Mouse (Mus musculus) CH12.LX (cell line): ENCODE measurements around the gene Rbp1. TPM values are rescaled to one million over a fixed set of nuclear protein-coding genes. Genes with fewer than 3 reads are reported as not detected.

Source experiments
- DNase-seq: peaks from one replicate; pipeline ENCODE4 v3.0.0-alpha.2; 2013; ENCODE audit errors: extremely low read depth
- H3K27ac ChIP-seq: 2 replicates; pipeline ENCODE4 v1.5.1; 2012; ENCODE audit warnings: low read depth, mild to moderate bottlenecking, control low read depth, moderate library complexity; ENCODE audit not compliant: insufficient read depth
- H3K27me3 ChIP-seq: replicated peaks from 2 replicates; pipeline ENCODE3; 2012; ENCODE audit warnings: inconsistent platforms
- H3K36me3 ChIP-seq, 2 experiments: replicated peaks in 1 of 2; 2 replicates each; pipeline versions ENCODE3 to v1.6.1; 2012; ENCODE audit warnings: inconsistent platforms in 1 of 2, low read length in 1 of 2, mild to moderate bottlenecking in 1 of 2, mixed read lengths in 1 of 2, moderate library complexity in 1 of 2; ENCODE audit not compliant: control insufficient read depth in 1 of 2, insufficient read depth in 1 of 2
- H3K4me1 ChIP-seq, 2 experiments: 2 replicates each; pipeline ENCODE4 v1.6.1; 2012; ENCODE audit warnings: inconsistent platforms in 1 of 2, moderate library complexity in 1 of 2; ENCODE audit not compliant: insufficient read depth in 2 of 2, control insufficient read depth in 1 of 2
- H3K4me2 ChIP-seq: 2 replicates; pipeline ENCODE4 v1.6.1; 2012; ENCODE audit warnings: low read depth, mild to moderate bottlenecking, control low read depth; ENCODE audit not compliant: poor library complexity, insufficient read depth, severe bottlenecking
- H3K4me3 ChIP-seq, 3 experiments: fragments of 150-350 bp in 1 of 3; sonication (generic) in 1 of 3; replicated peaks in 1 of 3; 2 replicates each; pipeline versions ENCODE3 to v1.5.1; 2011 to 2012; ENCODE audit warnings: low read depth in 2 of 3, low read length in 2 of 3, mild to moderate bottlenecking in 2 of 3, moderate library complexity in 2 of 3, control low read depth in 1 of 3, improper control_type of control experiment in 1 of 3, inconsistent platforms in 1 of 3, mixed read lengths in 1 of 3; ENCODE audit not compliant: poor library complexity in 1 of 3
- H3K79me2 ChIP-seq: replicated peaks from 2 replicates; pipeline ENCODE4 v1.6.1; 2012; ENCODE audit warnings: mild to moderate bottlenecking, moderate library complexity; ENCODE audit not compliant: control insufficient read depth, poor library complexity, insufficient read depth, severe bottlenecking; ENCODE audit errors: extremely low read depth
- H3K9ac ChIP-seq: 2 replicates; pipeline ENCODE4 v1.6.1; 2012; ENCODE audit warnings: low read depth, mild to moderate bottlenecking, control low read depth, moderate library complexity; ENCODE audit not compliant: insufficient read depth
- H3K9me3 ChIP-seq: replicated peaks from 2 replicates; pipeline ENCODE3; 2012; ENCODE audit warnings: low read length, inconsistent platforms, mixed read lengths
- E2F4 ChIP-seq: IDR thresholded peaks from 2 replicates; pipeline ENCODE4 v1.6.1; 2011; ENCODE audit warnings: low read depth, low read length, improper control_type of control experiment; ENCODE audit not compliant: insufficient replicate concordance
- ELF1 ChIP-seq: IDR thresholded peaks from 2 replicates; pipeline ENCODE4 v1.6.1; 2014; ENCODE audit warnings: low read depth, mild to moderate bottlenecking, inconsistent platforms, low read length, improper control_type of control experiment
- ETS1 ChIP-seq: conservative IDR thresholded peaks from 2 replicates; pipeline ENCODE4 v1.6.1; 2012; ENCODE audit warnings: low read depth, mild to moderate bottlenecking, inconsistent platforms, low read length, improper control_type of control experiment, moderate library complexity
- HCFC1 ChIP-seq: IDR thresholded peaks from 2 replicates; pipeline ENCODE4 v1.6.1; 2012; ENCODE audit warnings: low read depth, mild to moderate bottlenecking, inconsistent platforms, low read length, improper control_type of control experiment
- KAT2A ChIP-seq: IDR thresholded peaks from 2 replicates; pipeline ENCODE4 v1.6.1; 2012; ENCODE audit warnings: low read length, improper control_type of control experiment, inconsistent platforms; ENCODE audit not compliant: insufficient replicate concordance
- MAFK ChIP-seq: IDR thresholded peaks from 2 replicates; pipeline ENCODE4 v1.6.1; 2011; ENCODE audit warnings: low read length, improper control_type of control experiment; ENCODE audit not compliant: insufficient replicate concordance
- MAX ChIP-seq: IDR thresholded peaks from 2 replicates; pipeline ENCODE4 v1.6.1; 2011; ENCODE audit warnings: low read length, improper control_type of control experiment
- MYC ChIP-seq: IDR thresholded peaks from 2 replicates; pipeline ENCODE4 v1.6.1; 2011; ENCODE audit warnings: low read depth, mild to moderate bottlenecking, improper control_type of control experiment, low read length
- NRF1 ChIP-seq: IDR thresholded peaks from 2 replicates; pipeline ENCODE4 v1.6.1; 2014; ENCODE audit warnings: low read depth, mild to moderate bottlenecking, inconsistent platforms, low read length, improper control_type of control experiment, moderate library complexity
- SMC3 ChIP-seq: IDR thresholded peaks from 2 replicates; pipeline ENCODE4 v1.6.1; 2011; ENCODE audit warnings: low read depth, low read length, improper control_type of control experiment
- TBP ChIP-seq: conservative IDR thresholded peaks from 2 replicates; pipeline ENCODE4 v1.6.1; 2011; ENCODE audit warnings: low read depth, low read length, improper control_type of control experiment
- TCF12 ChIP-seq: IDR thresholded peaks from 2 replicates; pipeline ENCODE4 v1.6.1; 2014; ENCODE audit warnings: low read depth, mild to moderate bottlenecking, inconsistent platforms, low read length, improper control_type of control experiment
- UBTF ChIP-seq: IDR thresholded peaks from 2 replicates; pipeline ENCODE4 v1.6.1; 2012; ENCODE audit warnings: low read depth, mild to moderate bottlenecking, inconsistent platforms, low read length, improper control_type of control experiment, moderate library complexity
- USF1 ChIP-seq: IDR thresholded peaks from 2 replicates; pipeline ENCODE4 v1.6.1; 2014; ENCODE audit warnings: low read depth, mild to moderate bottlenecking, inconsistent platforms, low read length, improper control_type of control experiment
- ZNF384 ChIP-seq: IDR thresholded peaks from 2 replicates; pipeline ENCODE4 v1.6.1; 2012; ENCODE audit warnings: low read depth, low read length, improper control_type of control experiment, inconsistent platforms
- dilution Hi-C: fragments of 300-500 bp; cut with MboI; formaldehyde crosslinking; loops from 2 replicates; pipeline ENCODE4 v1.14.3; 2020; ENCODE audit warnings: low sequenced_read_pairs; ENCODE audit not compliant: extremely low pct_unique_long_range_greater_than_20kb, extremely low pct_ligation_motif_present
- in situ Hi-C: fragments of 300-500 bp; cut with MboI; formaldehyde crosslinking; loops from 3 replicates; pipeline ENCODE4 v1.14.3; 2019; ENCODE audit warnings: low sequenced_read_pairs, low pct_ligation_motif_present, low pct_unique_long_range_greater_than_20kb, mixed read lengths
- polyA plus RNA-seq: library from polyadenylated mRNA; unstranded; fragments of >175 nt; gene quantifications from 2 replicates; pipeline ENCODE4 v1.2.1, GENCODE M21; 2012; ENCODE audit warnings: low read depth; ENCODE audit not compliant: insufficient read length
- total RNA-seq, 2 experiments: library from RNA; depleted of rRNA; stranded (reverse); fragments of 300-350 nt in 1 of 2; fragments of >200 nt in 1 of 2; gene quantifications; 2 replicates each; pipeline ENCODE4 v1.2.3; 2012 to 2014

The Rbp1 gene
- total and polyA plus RNA-seq, 3 experiments, result 0.04 TPM; not detected in 2

GRCm38 (mm10) chr9:98424725-98425210, 2.0 kb downstream of the Rbp1 start:
- Histone ChIP-seq H3K9ac (no peak overlapping the region), H3K4me1 (peaks cover 0 to 5% of the 10 kb centered on the region in 2 experiments; a peak in 1 of 4 replicates)
- dilution Hi-C loops, result no loop called here

GRCm38 (mm10) chr9:98425351-98425880, 2.7 kb downstream of the Rbp1 start:
- no peak overlapping the region for H3K4me3 ChIP-seq
- no peak for TF ChIP-seq KAT2A
- TF ChIP-seq MYC, result no peak
- no peak for TF ChIP-seq ELF1
- in situ Hi-C loops, result no loop called here
- dilution Hi-C loops, result no loop called here
- peaks cover 0 to 5% of the 10 kb centered on the region in 2 experiments; a peak in 1 of 4 replicates for H3K4me1 ChIP-seq
- DNase-seq, result no peak
- H3K27ac ChIP-seq, result no peak overlapping the region
- no peaks in the 10 kb centered on the region for H3K79me2 ChIP-seq
- H3K4me2 ChIP-seq, result no peak overlapping the region
- no peaks in the 10 kb centered on the region for H3K36me3 ChIP-seq
- no peaks in the 10 kb centered on the region for H3K9me3 ChIP-seq
- no peaks in the 10 kb centered on the region for H3K27me3 ChIP-seq
- H3K9ac ChIP-seq, result no peak overlapping the region

More at GRCm38 (mm10) chr9:98424725-98425210, 2.0 kb downstream of the Rbp1 start:
- H3K27me3 ChIP-seq, result no peaks in the 10 kb centered on the region
- H3K27ac ChIP-seq, result no peak overlapping the region
- TF ChIP-seq TBP (no peak), ELF1 (no peak), NRF1 (no peak), SMC3 (no peak), TCF12 (no peak), USF1 (no peak), HCFC1 (no peak), MAX (no peak), KAT2A (no peak)
- TF ChIP-seq, all 38 proteins: peak for 0
- Histone ChIP-seq H3K79me2 (no peaks in the 10 kb centered on the region), H3K4me3 (peak overlapping the region in 1 of 3 experiments; percentile 35), H3K4me2 (peak overlapping the region; percentile 23), H3K9me3 (no peaks in the 10 kb centered on the region), H3K36me3 (no peaks in the 10 kb centered on the region)
- no peak for DNase-seq
- in situ Hi-C loops, result no loop called here

GRCm38 (mm10) chr9:98427906-98428517, 5.3 kb downstream of the Rbp1 start:
- no peaks in the 10 kb centered on the region for H3K9me3 ChIP-seq
- no peak for TF ChIP-seq E2F4
- no peak for TF ChIP-seq MAFK
- no peak for TF ChIP-seq UBTF
- no peak for TF ChIP-seq ZNF384
- TF ChIP-seq ETS1, result no peak
- TF ChIP-seq, all 38 proteins: peak for 0
- Histone ChIP-seq H3K36me3 (no peaks in the 10 kb centered on the region), H3K27me3 (peaks cover 8% of the 10 kb centered on the region), H3K9ac (no peak overlapping the region), H3K27ac (no peak overlapping the region), H3K4me2 (no peak overlapping the region), H3K4me1 (peaks cover 0 to 5% of the 10 kb centered on the region in 2 experiments; a peak in 1 of 4 replicates), H3K4me3 (no peak overlapping the region), H3K79me2 (no peaks in the 10 kb centered on the region)
- dilution Hi-C loops (no loop called here), in situ Hi-C loops (no loop called here)
- DNase-seq, result no peak
